Comparison of ENCODE assay signal across 14 mouse cellular contexts in genomic region chr2:70333553-70333952, GRCm38 (mm10).
A peak's percentile ranks its signal among the peaks of the same experiment; 100 is the strongest.
DNase-seq lines count a peak whose midpoint lies in the region; TF ChIP-seq lines count a peak whose summit lies in the region.
"Had no signal": no experiment of that assay in that cellular context is flagged by ENCODE, and none has a peak within 500 bp of the region (broad histone marks: within the 10 kb centered on the region; RNA-seq: fewer than 3 reads in every experiment).

No protein-coding gene starts in this region.

- no peak for TF ChIP-seq CTCF in gastrocnemius, adult 2 months (IDR thresholded peaks at IDR 0.05)

- H3K4me3 ChIP-seq in gastrocnemius, adult 2 months = no peak overlapping the region
- H3K4me3 ChIP-seq: limb, embryonic 10.5 days; neural tube, embryonic 13.5 days had no signal

- no peak overlapping the region for H3K27ac ChIP-seq in gastrocnemius, adult 2 months
- H3K27ac ChIP-seq: limb, embryonic 10.5 days; neural tube, embryonic 13.5 days had no signal

- intact Hi-C loops in gastrocnemius, adult 2 months (cut with DNase I) = no loop called here
- intact Hi-C loops in gastrocnemius, postnatal 14 days (cut with DNase I; ENCODE audit: low total_unique reads) = no loop called here
- intact Hi-C loops in left cerebral cortex, postnatal 10 days (cut with DNase I) = no loop called here

- peak; percentile 55 for DNase-seq in gastrocnemius, adult 2 months
- DNase-seq in gastrocnemius, postnatal 25 days = no peak
- peak; percentile 24 for DNase-seq in ovary, postnatal 36 days (ENCODE audit: low spot score)
- no peak for DNase-seq in ovary, postnatal 14 days (ENCODE audit: low spot score)
- peak; percentile 30 for DNase-seq in gastrocnemius, postnatal 14 days
- peak; percentile 61 to 79 for DNase-seq in lung, postnatal 4 days
- DNase-seq in left cerebral cortex, postnatal 10 days (ENCODE audit: extremely low spot score in 1 of 2, low spot score in 2 of 2) = no peak
- DNase-seq in urinary bladder, adult 2 months (ENCODE audit: low spot score) = no peak
- DNase-seq: B cell, adult 2 months; cerebellum, postnatal 25 days; forebrain, postnatal 0 days; thymus, adult 18-20 months had no signal

Comparison
In these comparisons a context has a peak if more than half of its experiments do, and no peak if none do; other contexts are left out.
1. DNase-seq: peak in gastrocnemius, adult 2 months (single experiment), ovary, postnatal 36 days (single experiment), gastrocnemius, postnatal 14 days (single experiment) and lung, postnatal 4 days (2 of 2); none in gastrocnemius, postnatal 25 days (single experiment), ovary, postnatal 14 days (single experiment), left cerebral cortex, postnatal 10 days (0 of 2) and urinary bladder, adult 2 months (single experiment).